Mouse (Mus musculus): Measurements from ENCODE around the gene Sirt3.

Sirt3 gene

DNA sequence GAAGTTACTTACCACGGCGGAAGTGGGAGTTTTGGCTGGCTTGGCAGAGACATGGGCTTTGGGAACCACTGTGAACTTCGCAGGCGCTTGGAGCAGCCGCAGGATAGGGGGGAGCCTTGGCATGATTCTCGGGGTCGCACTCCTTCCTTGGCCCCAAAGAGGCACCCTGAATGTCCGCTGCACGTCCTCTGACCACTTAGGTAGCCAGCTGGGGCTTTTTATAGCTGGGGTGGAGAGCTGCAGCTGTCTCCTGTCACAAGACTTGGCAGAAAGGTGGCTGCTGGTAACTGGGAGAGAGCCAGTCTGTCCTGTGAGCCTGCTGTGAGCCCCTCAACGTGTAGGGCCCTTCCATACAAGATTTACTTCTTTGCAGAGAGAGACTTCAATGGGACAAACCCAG lies 18.1 kb upstream of the Sirt3 start, which contains the start of gene Cox8b:
TSS of gene Cox8b (minus strand) at position 227 of the 400 bp plus-strand sequence.
- in situ Hi-C loops (cut with MboI; ENCODE audit: unreplicated experiment in 2 of 2), result loop anchor here (5.0 to 10.0 kb wide), 3 partner anchors 58 to 935 kb away; no protein-coding TSS in a partner anchor

DNA sequence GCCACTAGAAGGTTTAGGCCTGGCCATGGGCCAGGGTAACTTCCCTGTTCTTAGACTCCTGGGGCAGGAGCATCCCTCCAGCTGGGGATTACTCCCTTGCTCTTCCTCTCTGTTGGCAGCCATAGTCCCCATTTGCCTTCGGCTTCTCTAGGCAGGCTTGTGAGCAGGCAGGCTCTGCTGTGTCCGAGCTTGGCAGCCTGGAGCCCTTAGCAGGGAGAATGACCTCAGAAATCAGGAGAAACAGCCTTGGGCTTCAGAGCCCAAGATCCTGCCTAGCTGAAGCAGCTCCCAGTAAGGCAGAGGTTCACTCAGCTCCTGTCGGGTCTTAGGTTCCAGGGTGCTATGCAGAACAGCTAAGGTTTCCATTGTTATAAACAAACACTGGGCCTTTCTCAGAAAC lies 17.0 kb upstream of the Sirt3 start:
- in situ Hi-C loops (cut with MboI; ENCODE audit: unreplicated experiment in 2 of 2), result loop anchor here in 1 of 2 experiments (25.0 kb wide), 1 partner anchor 1987 kb away; the partner anchor contains the start of gene Bnip3

DNA sequence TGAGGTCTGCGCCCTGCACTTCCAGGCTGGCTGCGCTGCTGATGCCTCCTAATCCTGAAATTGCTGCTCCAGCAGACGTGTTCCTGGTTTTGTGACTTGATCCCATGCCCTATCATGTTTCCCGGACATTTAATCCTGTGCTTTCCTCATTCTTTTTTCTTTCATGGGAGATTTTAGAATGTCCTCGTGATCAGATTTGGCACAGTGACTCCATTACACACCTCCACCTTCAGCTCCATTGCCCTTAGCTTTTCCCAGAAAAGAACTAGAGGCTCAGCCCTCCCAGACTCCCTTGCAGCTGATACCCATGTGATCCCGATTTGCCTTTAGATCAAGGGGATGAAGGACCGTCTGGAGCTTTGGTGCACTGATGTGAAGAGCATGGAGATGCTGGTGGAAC lies 15.8 kb upstream of the Sirt3 start:
- in situ Hi-C loops (cut with MboI; ENCODE audit: unreplicated experiment in 2 of 2), result loop anchor here in 1 of 2 experiments (25.0 kb wide), 1 partner anchor 1986 kb away; the partner anchor contains the start of gene Bnip3

DNA sequence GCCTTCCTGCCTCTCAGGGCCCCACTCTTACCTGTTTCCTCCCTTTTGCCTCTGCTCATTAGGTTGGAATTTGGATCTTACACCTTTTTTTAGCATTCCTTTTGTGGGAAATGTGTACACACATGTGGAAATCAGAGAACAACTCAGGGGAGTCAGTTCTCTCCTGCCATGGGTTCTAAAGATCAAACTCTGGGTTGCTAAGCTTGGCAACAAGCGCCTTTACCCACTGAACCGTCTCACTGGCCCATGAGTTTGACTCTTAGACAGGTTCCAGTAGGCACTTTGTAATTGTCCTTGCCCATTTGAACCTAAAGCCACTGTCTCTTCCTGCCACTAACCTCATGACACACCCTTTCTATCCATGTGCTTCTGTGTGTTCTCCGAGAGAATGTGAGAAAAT lies 12.5 kb upstream of the Sirt3 start:
- in situ Hi-C loops (cut with MboI; ENCODE audit: unreplicated experiment in 2 of 2), result loop anchor here in 1 of 2 experiments (25.0 kb wide), 1 partner anchor 1982 kb away; the partner anchor contains the start of gene Bnip3

DNA sequence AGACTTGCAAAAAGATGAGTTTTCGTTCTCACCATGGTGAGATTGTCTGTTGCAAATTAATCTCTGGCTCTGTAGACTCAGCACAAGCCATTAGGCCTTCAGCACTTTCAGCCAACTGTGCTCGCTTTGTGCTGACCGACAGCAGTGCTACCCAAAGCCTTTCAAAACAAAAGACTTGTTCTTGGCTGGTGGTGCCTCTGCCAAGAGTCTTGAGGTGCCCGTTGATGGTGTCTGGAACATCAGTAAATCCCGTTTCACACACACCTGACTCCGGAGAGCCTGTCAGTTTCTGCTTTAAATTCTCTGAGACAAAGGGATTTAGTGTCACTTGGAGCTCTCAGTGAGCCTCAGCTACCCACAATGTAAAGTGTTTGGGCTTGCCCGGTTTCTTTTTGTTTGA lies 11.9 kb upstream of the Sirt3 start:
- in situ Hi-C loops (cut with MboI; ENCODE audit: unreplicated experiment in 2 of 2), result loop anchor here in 1 of 2 experiments (25.0 kb wide), 1 partner anchor 1982 kb away; the partner anchor contains the start of gene Bnip3

DNA sequence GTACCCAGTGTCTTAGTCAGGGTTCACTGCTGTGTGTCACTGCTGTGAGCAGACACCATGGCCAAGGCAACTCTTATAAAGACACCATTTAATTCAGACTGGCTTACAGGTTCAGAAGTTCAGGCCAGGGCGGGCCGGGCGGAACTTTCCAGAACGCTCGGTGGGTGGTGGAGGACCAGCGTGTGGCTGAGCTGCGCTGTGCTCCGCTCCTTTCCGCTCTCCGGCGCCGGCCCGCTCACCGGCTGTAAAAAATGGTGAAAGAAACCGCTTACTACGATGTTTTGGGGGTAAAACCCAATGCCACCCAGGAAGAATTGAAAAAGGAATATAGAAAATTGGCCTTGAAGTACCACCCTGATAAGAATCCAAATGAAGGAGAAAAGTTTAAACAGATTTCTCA lies 8.5 kb upstream of the Sirt3 start:
- in situ Hi-C loops (cut with MboI; ENCODE audit: unreplicated experiment in 2 of 2), result loop anchor here in 1 of 2 experiments (25.0 kb wide), 1 partner anchor 1978 kb away; the partner anchor contains the start of gene Bnip3

DNA sequence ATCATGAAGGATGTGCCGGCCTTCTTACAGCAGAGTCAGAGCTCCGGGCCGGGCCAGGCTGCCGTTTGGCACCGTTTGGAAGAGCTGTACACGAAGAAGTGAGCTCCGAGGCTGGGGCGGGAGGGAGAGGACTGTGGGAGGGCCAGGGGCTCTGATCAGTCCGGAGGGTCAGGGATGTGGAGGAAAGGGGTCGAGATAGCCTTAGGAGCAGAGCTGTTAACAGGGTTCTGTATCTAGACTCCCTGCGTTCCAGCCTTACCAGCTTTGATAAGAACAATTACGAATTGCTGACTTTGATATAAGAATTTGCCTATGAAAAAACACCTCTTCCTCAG lies 327 bp upstream of the Sirt3 start:
- in situ Hi-C loops (cut with MboI; ENCODE audit: unreplicated experiment in 2 of 2), result loop anchor here in 1 of 2 experiments (25.0 kb wide), 1 partner anchor 1970 kb away; the partner anchor contains the start of gene Bnip3

DNA sequence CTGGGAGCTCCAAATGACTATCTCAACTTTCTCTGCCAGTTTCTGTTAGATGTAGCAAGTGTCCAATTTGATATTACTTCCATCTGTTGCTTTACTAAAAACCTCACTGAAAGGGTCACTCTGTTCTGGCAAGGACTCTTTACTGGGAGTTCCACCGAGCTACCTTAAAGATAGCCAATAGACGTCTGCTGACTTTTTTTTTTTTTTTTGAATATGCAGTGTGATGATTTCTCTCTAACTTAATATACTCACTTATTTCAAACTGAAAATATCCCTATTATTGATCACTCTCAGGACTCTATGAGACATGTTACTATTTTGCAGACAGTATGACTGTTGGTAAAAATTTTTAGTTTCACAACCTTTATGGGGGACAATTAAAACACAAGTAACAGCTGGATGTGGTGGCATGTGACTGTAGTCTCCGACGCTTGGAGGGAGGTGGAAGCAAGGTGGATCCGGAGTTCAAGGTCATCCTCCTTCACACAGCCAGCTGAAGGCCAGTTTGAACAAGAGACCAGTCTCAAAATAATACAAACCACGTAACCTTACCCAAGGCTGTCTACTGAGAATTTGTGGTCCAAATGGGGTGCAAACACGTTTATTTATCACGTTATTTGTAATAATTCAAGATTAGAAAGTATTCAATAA lies 1.1 kb downstream of the Sirt3 start:
- in situ Hi-C loops (cut with MboI; ENCODE audit: unreplicated experiment in 2 of 2), result loop anchor here in 1 of 2 experiments (25.0 kb wide), 1 partner anchor 1969 kb away; the partner anchor contains the start of gene Bnip3

DNA sequence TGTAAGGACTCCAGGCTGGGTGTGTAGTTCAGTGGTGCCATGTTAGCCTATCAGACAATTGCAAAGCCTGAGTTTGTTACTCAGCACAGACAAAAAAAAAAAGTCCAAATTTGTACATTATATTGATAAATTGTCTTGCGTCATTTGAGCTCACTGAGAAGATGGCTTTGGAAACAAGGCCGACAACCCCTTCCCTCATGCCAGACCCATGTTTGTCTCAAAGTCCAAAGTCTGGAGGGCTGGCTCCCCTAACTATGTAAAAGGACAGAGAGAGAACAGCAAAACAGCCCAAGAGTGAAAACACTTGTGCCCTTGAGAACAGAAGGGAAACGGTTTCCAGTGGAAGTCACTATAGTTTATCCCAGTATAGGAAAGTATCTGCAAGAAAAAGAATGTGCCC lies 1.7 kb downstream of the Sirt3 start:
- in situ Hi-C loops (cut with MboI; ENCODE audit: unreplicated experiment in 2 of 2), result loop anchor here in 1 of 2 experiments (25.0 kb wide), 1 partner anchor 1968 kb away; the partner anchor contains the start of gene Bnip3

DNA sequence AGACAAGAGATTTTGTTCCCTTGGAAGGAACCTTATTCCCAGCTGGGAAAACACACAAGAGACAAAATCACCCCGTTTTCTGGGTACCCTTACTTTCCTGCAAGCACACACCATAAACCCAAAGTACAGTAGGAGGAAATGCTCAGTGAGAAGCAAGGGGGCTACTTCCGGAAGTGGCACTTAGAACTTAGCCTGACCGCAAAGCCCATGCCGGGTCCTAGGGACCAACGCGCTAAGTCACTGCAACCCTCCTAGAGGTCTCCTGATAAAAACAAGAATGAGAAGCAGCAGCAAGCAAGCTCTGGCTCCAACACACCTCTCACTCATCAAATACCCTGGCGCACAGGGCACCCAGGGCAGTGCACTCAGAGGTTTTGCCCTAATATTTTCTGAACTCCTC lies 2.8 kb downstream of the Sirt3 start:
- in situ Hi-C loops (cut with MboI; ENCODE audit: unreplicated experiment in 2 of 2), result loop anchor here in 1 of 2 experiments (10.0 to 25.0 kb wide), 2 partner anchors 575 to 1967 kb away; partner anchors contain the start of genes Bnip3 and Pnpla2

DNA sequence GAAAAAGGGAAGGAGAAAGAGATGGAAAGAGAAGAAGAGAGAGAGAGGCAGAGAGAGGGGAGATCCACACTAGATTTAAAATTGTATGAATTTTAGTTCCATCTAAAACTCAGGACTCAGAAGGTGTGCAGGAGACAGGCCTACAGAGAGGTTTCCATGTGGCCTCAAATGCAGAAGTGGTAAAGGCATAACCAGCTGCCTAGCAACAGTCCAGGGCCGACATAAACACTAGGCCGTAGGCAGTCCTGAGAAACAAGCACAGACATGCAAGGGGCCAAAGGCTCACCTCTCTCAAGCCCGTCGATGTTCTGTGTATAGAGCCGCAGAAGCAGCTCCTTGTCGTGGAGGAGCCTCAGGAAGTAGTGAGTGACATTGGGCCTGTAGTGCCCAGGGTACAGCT lies 4.7 kb downstream of the Sirt3 start:
- in situ Hi-C loops (cut with MboI; ENCODE audit: unreplicated experiment in 2 of 2), result loop anchor here in 1 of 2 experiments (10.0 to 25.0 kb wide), 2 partner anchors 577 to 1965 kb away; partner anchors contain the start of genes Bnip3 and Pnpla2

DNA sequence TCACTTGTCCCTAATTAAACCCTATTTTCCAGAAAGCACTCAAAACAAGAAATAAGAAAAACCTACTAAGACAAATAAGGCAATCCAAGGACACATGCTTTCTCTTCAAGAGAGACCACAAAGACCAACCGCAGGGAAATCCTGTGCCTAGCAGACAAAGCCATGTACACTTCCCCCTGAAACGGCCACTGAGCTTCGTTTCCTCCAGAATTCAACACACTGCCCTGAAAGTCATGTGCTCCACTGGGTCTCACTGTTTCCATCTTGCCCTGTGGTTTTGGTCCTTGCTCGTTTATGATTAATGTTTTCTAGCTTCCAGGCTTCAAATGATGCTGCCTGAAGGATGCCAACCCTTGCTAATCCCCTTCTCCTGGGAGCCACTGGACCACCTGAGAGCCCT lies 7.9 kb downstream of the Sirt3 start:
- in situ Hi-C loops (cut with MboI; ENCODE audit: unreplicated experiment in 2 of 2), result loop anchor here in 1 of 2 experiments (10.0 to 25.0 kb wide), 2 partner anchors 581 to 1462 kb away; partner anchors contain the start of gene Pnpla2

DNA sequence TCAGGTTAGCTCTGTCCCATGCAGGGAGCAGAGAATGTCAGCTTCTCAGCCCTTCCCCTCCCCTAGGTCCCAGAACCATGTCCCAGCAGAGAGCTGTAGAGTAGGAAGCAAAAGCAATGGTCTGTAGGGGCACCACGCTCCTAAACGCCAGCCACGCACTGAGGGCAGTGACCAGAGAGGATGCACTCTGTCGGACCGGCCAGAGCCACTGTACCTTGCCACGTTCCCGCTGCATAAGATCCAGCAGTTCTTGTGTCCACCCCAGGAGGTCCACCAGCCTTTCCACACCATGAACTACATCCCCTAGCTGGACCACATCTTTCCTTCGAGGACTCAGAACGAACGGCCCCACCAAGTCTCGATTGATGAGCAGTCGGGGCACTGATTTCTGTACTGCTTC lies 17.3 kb downstream of the Sirt3 start:
- in situ Hi-C loops (cut with MboI; ENCODE audit: unreplicated experiment in 2 of 2), result loop anchor here in 1 of 2 experiments (25.0 kb wide), 1 partner anchor 1452 kb away; no protein-coding TSS in a partner anchor

DNA sequence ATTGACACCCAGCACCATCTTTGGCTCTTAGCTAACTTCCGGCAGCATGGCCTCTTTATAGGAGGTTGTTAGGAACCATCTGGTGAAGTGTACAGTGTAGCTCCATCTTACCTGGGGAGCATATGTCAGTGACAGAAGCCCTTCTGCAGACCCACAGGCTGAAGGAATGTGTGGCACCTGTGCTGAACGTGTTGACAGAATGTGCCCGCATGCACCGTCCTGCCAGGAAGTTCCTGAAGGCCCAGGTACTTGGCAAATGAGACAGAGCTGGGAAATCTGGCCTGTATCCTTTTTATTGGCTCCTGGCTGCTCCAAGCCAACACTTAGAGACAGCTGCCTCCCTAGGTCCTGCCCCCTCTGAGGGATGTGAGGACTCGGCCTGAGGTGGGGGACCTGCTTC lies 21.4 kb downstream of the Sirt3 start:
- in situ Hi-C loops (cut with MboI; ENCODE audit: unreplicated experiment in 2 of 2), result loop anchor here in 1 of 2 experiments (25.0 kb wide), 1 partner anchor 1448 kb away; no protein-coding TSS in a partner anchor

DNA sequence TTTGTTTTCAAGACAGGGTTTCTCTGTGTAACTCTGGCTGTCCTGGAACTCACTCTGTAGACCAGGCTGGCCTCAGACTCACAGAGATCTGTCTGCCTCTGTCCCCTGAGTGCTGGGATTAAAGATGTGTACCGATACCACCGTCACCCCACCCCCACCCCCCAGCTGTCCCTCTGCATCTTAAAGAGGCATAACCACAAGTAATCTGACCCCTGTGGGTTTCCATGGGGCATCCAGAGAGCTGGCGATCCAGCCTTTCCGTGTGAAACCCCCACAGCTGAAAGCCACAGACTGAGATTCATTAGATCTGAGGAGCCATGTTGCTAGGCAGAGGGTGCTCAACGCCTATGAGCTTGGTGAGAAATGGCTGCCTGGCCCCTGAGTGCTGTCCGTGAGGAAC lies 22.1 kb downstream of the Sirt3 start:
- in situ Hi-C loops (cut with MboI; ENCODE audit: unreplicated experiment in 2 of 2), result loop anchor here in 1 of 2 experiments (25.0 kb wide), 1 partner anchor 1448 kb away; no protein-coding TSS in a partner anchor

DNA sequence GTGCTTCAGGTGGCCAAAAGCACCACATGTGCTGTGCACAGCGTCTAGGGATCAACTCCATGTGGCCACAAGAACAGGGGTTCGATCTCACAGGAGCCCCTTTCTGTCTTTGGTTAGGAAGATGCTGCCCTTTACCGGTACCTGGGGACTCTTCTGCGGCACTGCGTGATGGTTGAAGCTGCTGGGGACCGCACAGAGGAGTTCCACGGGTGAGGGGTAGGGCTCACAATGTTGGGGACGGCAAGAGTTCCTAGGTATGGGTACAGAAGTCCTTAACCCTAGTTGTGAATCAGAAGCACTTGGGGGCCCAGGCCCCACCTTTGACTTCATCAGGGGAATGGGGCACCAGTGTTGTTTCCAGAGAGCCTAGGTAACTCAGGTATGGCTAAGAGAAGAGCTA lies 23.4 kb downstream of the Sirt3 start:
- in situ Hi-C loops (cut with MboI; ENCODE audit: unreplicated experiment in 2 of 2), result loop anchor here in 1 of 2 experiments (25.0 kb wide), 1 partner anchor 1446 kb away; no protein-coding TSS in a partner anchor

DNA sequence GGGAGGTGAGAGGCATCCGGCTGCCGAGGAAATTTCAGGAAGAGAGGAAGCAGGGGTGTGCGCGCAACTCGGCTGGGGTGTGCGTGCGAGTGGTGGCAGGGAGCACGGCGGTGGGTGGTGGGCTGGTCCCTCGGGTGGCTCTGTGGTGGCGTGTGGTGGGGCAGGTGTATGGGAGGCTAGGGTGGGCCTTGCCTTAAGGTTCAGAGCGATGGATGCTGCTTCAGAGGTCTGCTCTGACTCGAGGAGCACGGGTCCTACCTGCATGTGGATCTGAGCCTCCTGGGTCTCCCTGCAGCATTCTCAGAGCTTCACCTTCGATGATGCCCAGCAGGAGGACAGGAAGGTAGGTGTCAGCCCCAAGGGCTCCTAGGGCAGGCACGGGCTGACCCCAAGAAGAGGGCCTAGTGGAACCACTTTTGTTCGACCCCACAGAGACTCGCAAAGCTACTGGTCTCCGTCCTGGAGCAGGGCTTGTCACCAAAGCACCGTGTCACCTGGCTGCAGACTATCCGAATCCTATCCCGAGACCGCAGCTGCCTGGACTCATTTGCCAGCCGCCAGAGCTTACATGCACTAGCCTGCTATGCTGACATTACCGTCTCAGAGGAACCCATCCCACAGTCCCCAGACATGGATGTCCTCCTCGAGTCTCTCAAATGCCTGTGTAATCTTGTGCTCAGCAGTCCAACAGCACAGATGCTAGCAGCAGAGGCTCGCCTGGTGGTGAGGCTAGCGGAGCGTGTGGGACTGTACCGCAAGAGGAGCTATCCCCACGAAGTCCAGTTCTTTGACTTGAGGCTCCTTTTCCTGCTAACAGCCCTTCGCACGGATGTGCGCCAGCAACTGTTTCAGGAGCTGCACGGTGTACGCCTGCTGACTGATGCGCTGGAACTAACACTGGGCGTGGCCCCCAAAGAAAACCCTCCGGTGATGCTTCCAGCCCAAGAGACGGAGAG lies 24.3 kb downstream of the Sirt3 start, which contains the start of gene Bet1l:
TSS of gene Bet1l (minus strand) at position 28 of the 956 bp plus-strand sequence.
- in situ Hi-C loops (cut with MboI; ENCODE audit: unreplicated experiment in 2 of 2), result loop anchor here in 1 of 2 experiments (25.0 kb wide), 1 partner anchor 1446 kb away; no protein-coding TSS in a partner anchor

DNA sequence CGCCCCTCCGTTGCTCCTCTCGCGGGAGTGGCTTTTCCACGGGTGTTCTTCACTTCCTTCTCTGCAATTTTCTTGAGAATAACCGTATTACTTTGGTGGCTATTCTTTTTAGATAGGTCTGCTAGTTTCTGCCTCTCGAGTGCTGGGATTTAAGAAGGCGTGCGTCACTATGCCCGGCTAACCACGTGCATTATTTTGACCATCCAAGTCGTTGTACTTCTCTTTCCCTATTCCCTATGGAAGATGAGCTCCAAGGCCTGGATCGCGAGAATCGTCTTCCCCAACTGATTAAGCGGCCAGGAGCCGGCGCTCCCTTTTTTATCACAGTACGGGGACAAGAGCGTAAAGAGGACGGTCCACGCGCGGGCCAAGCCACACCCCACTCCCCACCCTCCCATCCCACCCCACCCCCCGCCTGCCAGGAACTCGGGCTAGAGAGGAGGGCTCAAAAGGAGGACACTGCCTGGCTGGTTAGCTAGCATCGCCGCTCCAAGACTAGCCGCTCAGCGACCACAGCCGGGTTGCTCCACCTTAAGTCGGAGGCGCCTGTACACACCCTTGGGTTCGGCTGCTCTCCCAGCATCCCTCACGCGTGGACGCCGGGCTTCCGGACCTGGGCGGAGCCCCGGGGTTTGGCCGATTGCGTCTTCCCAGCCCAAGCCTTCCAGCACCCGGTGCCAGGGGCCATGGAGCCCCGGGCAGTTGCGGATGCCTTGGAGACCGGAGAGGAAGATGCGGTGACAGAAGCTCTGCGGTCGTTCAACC lies 25.1 kb downstream of the Sirt3 start, which contains the start of gene Ric8a:
TSS of gene Ric8a (plus strand) at position 173 of the 765 bp plus-strand sequence.
- in situ Hi-C loops (cut with MboI; ENCODE audit: unreplicated experiment in 2 of 2), result loop anchor here in 1 of 2 experiments (25.0 kb wide), 1 partner anchor 1445 kb away; no protein-coding TSS in a partner anchor
